Mouse (Mus musculus) embryo, embryonic 11 days (tissue): ENCODE results near the gene Olfr187.
"Not testable (repeated sequence)": the region's sequence is repeated elsewhere in the genome, so short reads cannot be mapped to it uniquely, and the experiment has no call there.

Experiments
- DNase-seq: peaks from one replicate; pipeline ENCODE4 v3.0.0-alpha.2; 2015

The Olfr187 gene

GRCm38 (mm10) chr16:59039710-59040109 is at the start of gene Olfr187:
Gene Olfr187, minus strand, starts transcription at chr16:59039767.
- no peak for DNase-seq

- DNase-seq = not testable (repeated sequence)
Measured at GRCm38 (mm10) chr16:59081113-59081512, 41.5 kb upstream of the Olfr187 start.

- no peak for DNase-seq
Measured at GRCm38 (mm10) chr16:59077905-59078304, 38.3 kb upstream of the Olfr187 start, which contains the start of gene Olfr190. Gene Olfr190, minus strand, starts transcription at chr16:59078005.

GRCm38 (mm10) chr16:59073520-59073919 is 34.0 kb upstream of the Olfr187 start:
- no peak for DNase-seq

- no peak for DNase-seq
Measured at GRCm38 (mm10) chr16:59071755-59072154, 32.2 kb upstream of the Olfr187 start.

GRCm38 (mm10) chr16:59062411-59062810 is 22.8 kb upstream of the Olfr187 start:
- not testable (repeated sequence) for DNase-seq

- not testable (repeated sequence) for DNase-seq
Measured at GRCm38 (mm10) chr16:59049286-59049685, 9.7 kb upstream of the Olfr187 start.

- DNase-seq = no peak
Measured at GRCm38 (mm10) chr16:59048860-59049259, 9.3 kb upstream of the Olfr187 start.

- no peak for DNase-seq
Measured at GRCm38 (mm10) chr16:59047579-59047978, 8.0 kb upstream of the Olfr187 start.

GRCm38 (mm10) chr16:59045835-59046234 is 6.3 kb upstream of the Olfr187 start:
- no peak for DNase-seq

GRCm38 (mm10) chr16:59030191-59030590 is 9.4 kb downstream of the Olfr187 start, which contains the start of gene Olfr186:
Gene Olfr186, minus strand, starts transcription at chr16:59030291.
- DNase-seq = no peak

- no peak for DNase-seq
Measured at GRCm38 (mm10) chr16:59013357-59014018, 26.1 kb downstream of the Olfr187 start.

- no peak for DNase-seq
Measured at GRCm38 (mm10) chr16:59007146-59007545, 32.4 kb downstream of the Olfr187 start.

- DNase-seq = no peak
Measured at GRCm38 (mm10) chr16:58995057-58995456, 44.5 kb downstream of the Olfr187 start, which contains the start of gene Olfr183. Gene Olfr183, plus strand, starts transcription at chr16:58995357.
